Mouse (Mus musculus) heart, postnatal 10 days (tissue): ENCODE data around the gene Armh1. TPM values are rescaled to one million over a fixed set of nuclear protein-coding genes. Genes with fewer than 3 reads are reported as not detected.

Experiments used
- DNase-seq, 2 experiments: peaks; one replicate each; pipeline ENCODE4 v3.0.0; 2021
- intact Hi-C: fragments of 180-260 bp; cut with DNase I; formaldehyde crosslinking; loops from one replicate; pipeline ENCODE4 v1.15.1; 2025
- total RNA-seq, 2 experiments: library from RNA; stranded (reverse); gene quantifications; 2 replicates each; pipeline ENCODE4 v1.2.3; 2021

The Armh1 gene
- total RNA-seq, 2 experiments from 2014 or later = 0.35 to 0.38 TPM

- intact Hi-C loops = no loop called here
- DNase-seq = peak; percentile 94 to 96
Observed at GRCm38 (mm10) chr4:117181863-117182758, 69.8 kb downstream of the Armh1 start, which contains the start of gene Kif2c. Gene Kif2c (minus strand): TSS chr4:117182639.

GRCm38 (mm10) chr4:117169936-117170335 is 82.0 kb downstream of the Armh1 start:
- intact Hi-C loops = no loop called here
- DNase-seq = no peak

Other genes starting within 250 kb of the Armh1 start
- gene Eif2b3, start 232.7 kb downstream of the Armh1 start, total RNA-seq = 10 to 100 TPM; 19.2 to 20.3 TPM
- gene Ptch2, start 156.1 kb downstream of the Armh1 start, total RNA-seq = 1 to 10 TPM; 3.6 to 4.3 TPM
- 1 to 10 TPM; 5.1 to 6.4 TPM for gene Btbd19, start 126.4 kb downstream of the Armh1 start, total RNA-seq
- gene Tctex1d4, start 125.3 kb downstream of the Armh1 start, total RNA-seq = under 1 TPM in 1 of 2 experiments, not detected in 1; 0.31 TPM
- gene Plk3, start 118.2 kb downstream of the Armh1 start, total RNA-seq = 1 to 10 TPM; 3.7 to 4.3 TPM
- 100 to 1,000 TPM; 803 to 807 TPM for gene Rps8, start 95.9 kb downstream of the Armh1 start, total RNA-seq
- gene Kif2c, start 69.5 kb downstream of the Armh1 start, total RNA-seq = 1 to 10 TPM; 5.2 to 8.0 TPM
- gene Tmem53, start 174 bp downstream of the Armh1 start, total RNA-seq = 10 to 100 TPM; 28.5 to 40.0 TPM
- 10 to 100 TPM; 42.0 to 43.3 TPM for gene Rnf220, start 244.9 kb upstream of the Armh1 start, total RNA-seq